Mouse (Mus musculus) liver, postnatal 0 days (tissue): ENCODE results near the gene Inafm2.

Source experiments
- CTCF ChIP-seq: sonication (generic); IDR thresholded peaks from 2 replicates; pipeline ENCODE4 v1.5.1; 2016; ENCODE audit warnings: antibody characterized with exemption, low read depth
- EP300 ChIP-seq: IDR thresholded peaks from 2 replicates; pipeline ENCODE4 v1.6.1; 2016; ENCODE audit warnings: antibody characterized with exemption, low read depth, mild to moderate bottlenecking

DNA sequence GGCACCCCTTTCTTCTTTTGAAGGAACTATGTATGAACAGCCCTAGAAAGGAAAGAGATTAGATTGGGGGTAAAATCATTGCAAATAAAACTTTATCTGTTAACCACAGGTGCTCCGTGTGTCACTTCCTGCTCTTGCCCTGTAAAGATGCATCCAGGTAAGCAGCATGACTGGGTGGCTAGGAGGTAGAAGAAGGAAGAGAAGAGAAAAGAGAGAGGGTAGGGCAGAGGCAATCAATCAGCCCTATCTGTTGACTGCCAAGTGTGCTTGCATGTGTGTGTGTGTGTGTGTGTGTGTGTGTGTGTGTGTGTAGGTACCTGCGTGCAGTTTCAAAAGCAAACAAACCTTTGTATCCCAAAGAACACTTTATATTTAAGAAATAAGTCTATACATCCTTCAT, 29.0 kb downstream of the Inafm2 start:
- TF ChIP-seq CTCF (no peak), EP300 (no peak)
